Mouse (Mus musculus) mature B cell (primary cell): ENCODE results near the gene Noxo1.

Source experiments
- in situ Hi-C: fragments of 300-500 bp; cut with MboI; formaldehyde crosslinking; loops from 2 replicates; pipeline ENCODE4 v1.14.3; 2019

Gene Noxo1

DNA sequence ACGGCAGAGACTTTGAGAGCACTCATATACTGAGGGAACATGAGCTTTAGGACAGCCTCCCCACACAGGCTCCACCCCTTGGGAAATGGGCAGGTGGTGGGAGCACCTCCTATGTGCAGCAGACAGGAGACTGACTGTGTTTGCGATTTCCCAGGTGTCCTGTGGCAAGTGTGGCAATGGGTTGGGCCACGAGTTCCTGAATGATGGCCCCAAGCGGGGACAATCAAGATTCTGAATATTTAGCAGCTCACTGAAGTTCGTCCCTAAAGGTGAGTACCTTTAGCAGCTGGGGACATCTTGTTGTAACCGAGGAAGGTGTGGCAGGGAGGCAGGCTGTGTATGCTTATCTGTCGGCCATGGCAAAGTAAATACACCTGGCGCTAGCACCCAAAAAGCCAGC lies 43.9 kb downstream of the Noxo1 start:
- in situ Hi-C loops = no loop called here

DNA sequence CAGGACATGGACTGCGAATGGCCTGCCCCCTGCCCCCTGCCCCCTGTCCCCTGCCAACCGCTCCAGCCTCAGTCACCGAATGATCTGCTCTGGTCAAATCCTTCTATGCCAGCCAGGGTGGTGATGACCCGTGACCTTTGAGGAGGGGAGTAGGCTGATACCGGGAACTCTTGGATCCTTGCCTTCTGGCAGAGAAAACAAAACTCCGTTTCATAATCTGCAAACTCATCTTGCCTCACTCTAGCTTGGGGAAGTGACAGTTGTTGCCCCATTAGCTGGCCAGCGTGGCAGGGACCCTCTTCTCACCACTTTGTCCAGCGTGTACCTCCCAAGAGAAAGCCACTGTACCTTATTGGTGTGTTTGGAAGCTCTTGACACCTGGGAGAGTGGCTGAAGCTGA lies 46.3 kb downstream of the Noxo1 start:
- in situ Hi-C loops = no loop called here

DNA sequence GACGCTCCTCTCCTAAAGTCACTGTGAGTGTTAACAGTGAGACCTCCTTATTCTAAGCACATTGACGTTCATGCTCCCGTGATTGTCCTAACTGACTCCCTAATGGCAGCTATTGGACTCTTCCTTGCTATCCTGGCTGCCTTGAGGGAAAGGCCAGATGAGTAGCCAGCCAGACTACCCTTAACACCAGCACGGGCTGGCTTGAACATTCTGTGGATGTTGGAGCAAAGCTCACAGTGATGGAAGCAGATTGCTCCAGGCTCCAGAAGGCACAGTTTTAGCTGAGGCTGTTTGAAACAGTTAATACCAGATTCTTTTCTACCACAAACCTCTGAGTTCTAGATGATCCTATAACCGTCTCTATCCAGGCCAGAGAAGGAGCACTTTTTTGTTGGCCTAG lies 47.9 kb downstream of the Noxo1 start:
- in situ Hi-C loops = no loop called here

DNA sequence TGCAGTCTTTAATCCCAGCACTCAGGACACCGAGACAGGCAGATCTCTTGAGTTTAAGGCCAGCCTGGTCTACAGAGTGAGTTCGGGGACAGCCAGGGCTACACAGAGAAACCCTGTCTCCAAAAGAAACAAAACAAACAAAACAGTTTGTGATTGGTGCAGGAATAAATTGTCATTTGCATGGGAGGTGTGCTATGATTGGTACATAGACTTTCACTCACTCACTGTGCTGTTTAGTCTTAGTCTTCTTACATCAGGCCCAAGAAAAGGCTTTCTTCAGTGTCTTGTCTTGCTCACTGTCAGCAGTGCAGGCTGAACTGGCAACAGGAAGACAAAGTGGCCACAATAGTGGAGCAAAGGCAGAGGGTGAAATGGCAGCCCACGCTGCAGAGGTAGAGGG lies 48.3 kb downstream of the Noxo1 start:
- in situ Hi-C loops = no loop called here

DNA sequence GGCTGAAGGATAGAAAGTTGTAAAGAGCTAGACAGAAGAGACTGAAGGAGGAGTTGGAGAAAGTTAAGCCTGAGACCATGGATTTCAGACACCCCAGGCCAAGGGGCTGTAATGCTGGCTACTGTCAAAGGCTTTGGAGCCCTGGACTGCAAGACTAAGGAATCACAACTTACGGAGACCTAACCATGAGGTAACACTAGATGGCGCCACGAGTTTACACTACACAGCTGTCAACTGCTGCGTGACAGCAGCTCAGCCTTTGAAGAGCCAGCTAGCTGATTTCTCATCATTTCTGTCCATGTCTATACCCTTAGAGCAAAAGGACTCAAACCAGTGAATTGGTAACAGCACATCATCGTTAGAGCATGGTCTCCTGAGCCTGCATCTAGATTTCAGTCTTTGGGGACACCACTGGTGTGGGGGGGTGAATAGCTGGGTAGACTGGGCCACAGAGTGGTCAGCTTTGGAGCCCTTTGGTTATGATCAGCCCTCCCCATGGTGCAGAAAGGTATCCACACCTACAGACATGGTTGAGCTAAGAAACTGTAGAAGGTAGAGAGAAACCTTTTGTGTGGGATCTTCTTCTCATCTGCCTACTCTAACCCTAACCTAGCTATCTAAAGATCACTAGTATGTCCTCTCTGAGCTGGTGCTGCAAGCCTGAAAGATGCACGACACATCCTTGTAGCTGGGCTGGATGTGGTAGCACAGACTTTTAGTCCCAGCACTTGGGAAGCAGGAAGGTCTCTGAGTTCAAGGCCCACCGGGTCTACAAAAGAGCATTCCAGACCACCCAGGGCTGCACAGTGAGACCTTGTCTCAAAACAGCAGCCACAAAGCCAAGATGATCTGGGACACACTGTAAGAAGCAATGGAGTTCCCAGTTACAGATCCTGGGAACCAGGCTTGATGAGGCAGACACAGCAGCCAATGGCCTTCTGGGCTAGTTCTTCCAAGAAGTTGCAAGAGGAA lies 49.8 kb downstream of the Noxo1 start:
- in situ Hi-C loops = no loop called here

DNA sequence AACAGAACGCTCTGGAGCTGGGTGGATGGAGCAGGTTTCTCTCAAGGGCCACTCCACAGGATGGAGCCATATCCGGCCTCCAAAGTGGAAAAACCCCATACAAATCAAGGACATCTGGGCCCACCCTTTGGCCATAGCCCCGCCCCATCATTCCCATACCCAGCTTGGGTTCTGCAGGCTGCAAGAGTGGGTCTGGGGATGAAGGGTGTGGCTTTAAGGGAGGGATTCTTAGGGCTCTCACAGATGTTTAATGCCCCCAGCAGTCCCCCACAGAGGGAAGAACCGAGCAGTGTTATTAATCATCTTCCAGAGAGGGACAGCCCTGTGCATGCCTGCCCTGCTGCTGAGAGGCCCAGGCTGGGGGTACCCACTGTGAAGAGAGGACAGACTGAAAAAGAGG lies 51.0 kb downstream of the Noxo1 start:
- in situ Hi-C loops = no loop called here
